Mouse (Mus musculus): ENCODE results near the gene Pfkfb3. TPM values are rescaled to one million over a fixed set of nuclear protein-coding genes. Genes with fewer than 3 reads are reported as not detected.
A peak's percentile ranks its signal among the peaks of the same experiment; 100 is the strongest.

Pfkfb3 gene
- polyA plus RNA-seq, 1 experiment from 2014 or later, result 14.5 TPM

- Histone ChIP-seq H3K4me3 (ENCODE audit: low read length) (no peak overlapping the region), H3K27me3 (replicated peaks; ENCODE audit: control insufficient read depth, insufficient read depth, low read length) (no peaks in the 10 kb centered on the region), H3K4me1 (ENCODE audit: control insufficient read depth, insufficient read depth, low read length) (peaks cover 27% of the 10 kb centered on the region), H3K36me3 (ENCODE audit: control insufficient read depth, insufficient read depth, low read length) (no peaks in the 10 kb centered on the region), H3K9ac (ENCODE audit: low read depth, low read length) (no peak overlapping the region), H3K4me2 (ENCODE audit: low read depth, low read length) (no peak overlapping the region), H3K27ac (ENCODE audit: low read length) (peak overlapping the region; percentile 43), H3K9me3 (ENCODE audit: control insufficient read depth, low read length) (no peaks in the 10 kb centered on the region)
- peak; percentile 90 for ATAC-seq
- WGBS, result 8% methylated on average over 3 of the region's 3 CpGs
These were observed 124.3 kb downstream of the Pfkfb3 start for GRCm38 (mm10) chr2:11429538-11429937.

DNA sequence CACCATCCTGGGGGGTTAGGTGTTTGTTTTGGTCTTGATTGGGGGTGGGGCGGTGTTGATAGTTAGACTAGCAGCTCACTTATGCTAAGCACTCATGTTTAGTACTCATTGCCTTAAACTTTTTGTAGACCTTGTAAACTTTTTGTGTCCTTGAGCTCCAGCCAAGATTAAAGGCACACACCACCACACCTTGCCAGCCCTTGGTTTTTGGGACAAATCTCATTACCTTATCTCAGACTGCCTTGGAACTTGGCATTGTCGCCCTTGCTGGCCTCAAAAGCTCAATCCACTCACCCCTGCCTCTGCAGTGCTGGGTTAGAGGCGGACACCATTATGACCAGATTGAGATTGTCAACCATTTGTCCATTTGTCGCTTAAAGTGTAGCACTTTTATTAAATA, 125.3 kb downstream of the Pfkfb3 start:
- H3K4me2 ChIP-seq (ENCODE audit: low read depth, low read length), result no peak overlapping the region
- no peak for ATAC-seq
- H3K36me3 ChIP-seq (ENCODE audit: control insufficient read depth, insufficient read depth, low read length), result no peaks in the 10 kb centered on the region
- no peak overlapping the region for H3K27ac ChIP-seq (ENCODE audit: low read length)
- H3K9me3 ChIP-seq (ENCODE audit: control insufficient read depth, low read length), result no peaks in the 10 kb centered on the region
- peaks cover 27% of the 10 kb centered on the region for H3K4me1 ChIP-seq (ENCODE audit: control insufficient read depth, insufficient read depth, low read length)
- H3K4me3 ChIP-seq (ENCODE audit: low read length), result no peak overlapping the region
- 90% methylated on average over 4 of the region's 4 CpGs for WGBS
- H3K27me3 ChIP-seq (replicated peaks; ENCODE audit: control insufficient read depth, insufficient read depth, low read length), result no peaks in the 10 kb centered on the region
- no peak overlapping the region for H3K9ac ChIP-seq (ENCODE audit: low read depth, low read length)

DNA sequence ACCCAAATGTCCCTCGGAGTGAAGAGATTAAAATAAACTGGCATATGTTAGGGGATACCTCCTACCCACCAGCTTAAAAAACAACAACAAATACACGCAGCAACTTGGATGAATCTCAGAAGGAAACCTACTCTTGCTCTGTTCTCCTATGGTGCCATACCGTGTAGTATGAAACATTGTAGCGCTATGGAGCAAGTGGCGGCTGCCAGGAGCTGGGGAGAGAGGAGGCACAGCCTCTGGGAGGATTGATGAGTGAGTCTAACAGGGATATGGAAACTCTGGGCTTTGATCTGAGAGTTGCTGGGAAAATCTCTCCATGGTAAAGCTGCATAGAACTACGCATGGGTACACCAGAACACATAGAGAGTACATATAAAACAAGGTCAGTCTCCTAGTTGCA, 126.3 kb downstream of the Pfkfb3 start:
- no peak for ATAC-seq
- Histone ChIP-seq H3K36me3 (ENCODE audit: control insufficient read depth, insufficient read depth, low read length) (no peaks in the 10 kb centered on the region), H3K27ac (ENCODE audit: low read length) (no peak overlapping the region), H3K4me3 (ENCODE audit: low read length) (no peak overlapping the region), H3K4me1 (ENCODE audit: control insufficient read depth, insufficient read depth, low read length) (peaks cover 27% of the 10 kb centered on the region), H3K4me2 (ENCODE audit: low read depth, low read length) (no peak overlapping the region), H3K9me3 (ENCODE audit: control insufficient read depth, low read length) (no peaks in the 10 kb centered on the region), H3K9ac (ENCODE audit: low read depth, low read length) (no peak overlapping the region), H3K27me3 (replicated peaks; ENCODE audit: control insufficient read depth, insufficient read depth, low read length) (no peaks in the 10 kb centered on the region)
- 79% methylated on average over 6 of the region's 6 CpGs for WGBS

DNA sequence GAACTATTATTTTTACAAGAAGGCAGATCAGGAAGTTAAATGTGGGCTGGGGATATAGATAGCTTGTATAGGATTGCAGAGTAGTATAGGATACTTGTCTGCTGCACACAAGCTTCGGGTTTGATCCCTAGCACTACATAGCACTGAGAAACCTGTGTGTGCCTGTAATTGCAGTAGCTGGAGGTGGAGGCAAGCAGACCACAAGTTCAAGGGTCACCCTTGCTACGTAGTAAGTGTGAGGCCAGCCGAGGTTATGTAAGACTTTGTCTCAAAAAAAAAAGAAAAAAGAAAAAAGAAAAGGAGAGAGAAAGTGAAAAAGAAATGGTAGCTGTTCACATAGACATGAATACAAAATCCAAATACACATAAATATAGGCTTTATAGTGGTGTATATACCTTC, 127.5 kb downstream of the Pfkfb3 start:
- no peak for ATAC-seq
- Histone ChIP-seq H3K36me3 (ENCODE audit: control insufficient read depth, insufficient read depth, low read length) (no peaks in the 10 kb centered on the region), H3K27ac (ENCODE audit: low read length) (peak overlapping the region; percentile 64), H3K4me3 (ENCODE audit: low read length) (no peak overlapping the region), H3K4me2 (ENCODE audit: low read depth, low read length) (no peak overlapping the region), H3K4me1 (ENCODE audit: control insufficient read depth, insufficient read depth, low read length) (peaks cover 22% of the 10 kb centered on the region), H3K9ac (ENCODE audit: low read depth, low read length) (no peak overlapping the region), H3K27me3 (replicated peaks; ENCODE audit: control insufficient read depth, insufficient read depth, low read length) (no peaks in the 10 kb centered on the region), H3K9me3 (ENCODE audit: control insufficient read depth, low read length) (no peaks in the 10 kb centered on the region)
- 22% methylated on average over 3 of the region's 3 CpGs for WGBS

- WGBS, result 4% methylated on average over 5 of the region's 5 CpGs
These were observed 128.3 kb downstream of the Pfkfb3 start for GRCm38 (mm10) chr2:11425421-11426131.

DNA sequence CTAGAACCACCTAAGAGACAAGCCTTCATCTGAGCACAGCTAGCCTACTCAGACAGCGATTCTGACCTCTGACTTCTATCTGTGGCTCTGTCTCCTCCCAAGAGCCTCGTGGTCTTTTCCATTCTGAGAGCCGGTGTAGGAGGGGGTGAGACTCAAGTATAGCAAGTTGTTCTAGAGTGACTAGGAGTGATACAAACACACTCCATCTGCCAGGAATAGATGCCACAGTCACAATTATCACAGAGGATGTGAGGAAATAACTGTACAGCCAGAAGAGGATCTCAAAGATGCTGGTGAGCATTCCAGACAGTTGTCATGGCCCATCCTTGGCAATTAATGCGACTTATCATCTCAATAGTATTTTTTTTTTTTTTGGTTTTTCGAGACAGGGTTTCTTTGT, 129.6 kb downstream of the Pfkfb3 start:
- Histone ChIP-seq H3K4me3 (ENCODE audit: low read length) (no peak overlapping the region), H3K4me1 (ENCODE audit: control insufficient read depth, insufficient read depth, low read length) (peaks cover 12% of the 10 kb centered on the region), H3K4me2 (ENCODE audit: low read depth, low read length) (no peak overlapping the region), H3K9me3 (ENCODE audit: control insufficient read depth, low read length) (no peaks in the 10 kb centered on the region), H3K27ac (ENCODE audit: low read length) (no peak overlapping the region), H3K27me3 (replicated peaks; ENCODE audit: control insufficient read depth, insufficient read depth, low read length) (no peaks in the 10 kb centered on the region), H3K36me3 (ENCODE audit: control insufficient read depth, insufficient read depth, low read length) (no peaks in the 10 kb centered on the region), H3K9ac (ENCODE audit: low read depth, low read length) (no peak overlapping the region)
- 86% methylated on average over 5 of the region's 5 CpGs for WGBS
- ATAC-seq, result no peak

More at GRCm38 (mm10) chr2:11425421-11426131, 128.3 kb downstream of the Pfkfb3 start:
- Histone ChIP-seq H3K36me3 (ENCODE audit: control insufficient read depth, insufficient read depth, low read length) (no peaks in the 10 kb centered on the region), H3K4me3 (ENCODE audit: low read length) (no peak overlapping the region), H3K9ac (ENCODE audit: low read depth, low read length) (no peak overlapping the region), H3K4me2 (ENCODE audit: low read depth, low read length) (no peak overlapping the region), H3K4me1 (ENCODE audit: control insufficient read depth, insufficient read depth, low read length) (peaks cover 22% of the 10 kb centered on the region), H3K27me3 (replicated peaks; ENCODE audit: control insufficient read depth, insufficient read depth, low read length) (no peaks in the 10 kb centered on the region), H3K27ac (ENCODE audit: low read length) (peak overlapping the region; percentile 64), H3K9me3 (ENCODE audit: control insufficient read depth, low read length) (no peaks in the 10 kb centered on the region)
- ATAC-seq, result peak; percentile 77

DNA sequence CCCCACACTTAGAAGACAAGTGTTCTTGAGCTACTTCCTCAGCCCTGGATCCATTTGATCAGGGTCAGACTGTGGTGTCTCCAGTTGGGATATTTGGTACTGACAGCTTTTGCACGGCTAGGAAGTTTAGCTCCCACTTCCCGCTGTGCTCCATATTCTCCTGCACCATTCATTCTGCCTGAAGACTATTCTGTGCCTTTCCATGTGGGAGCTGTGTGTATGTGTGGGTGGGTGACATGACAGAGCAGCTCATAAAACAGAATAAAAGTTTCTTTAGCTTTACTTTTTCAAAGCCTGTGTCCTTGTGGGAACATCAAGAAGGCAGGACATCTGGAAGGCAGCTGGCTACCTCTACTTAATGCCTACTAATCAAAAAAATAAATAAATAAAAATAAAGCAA, 130.5 kb downstream of the Pfkfb3 start:
- WGBS, result 68% methylated on average over 2 of the region's 2 CpGs

DNA sequence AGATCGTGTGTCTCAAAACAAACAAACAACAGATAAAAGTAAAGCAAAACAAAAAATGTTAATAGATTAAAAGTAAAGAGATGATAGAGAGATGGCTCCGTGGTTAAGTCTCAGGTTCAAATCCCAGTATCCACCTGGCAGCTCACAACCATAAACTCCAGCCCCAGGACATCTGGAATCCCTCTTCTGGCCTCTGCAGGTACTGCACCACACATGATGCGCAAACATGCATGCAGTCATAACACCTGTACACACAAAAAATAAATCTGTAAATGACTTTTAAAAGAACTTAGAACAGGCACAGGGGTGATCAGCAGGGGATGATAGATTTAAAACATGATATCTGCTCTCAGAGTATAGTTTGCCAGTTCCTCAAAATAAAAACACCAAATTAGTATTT, 131.5 kb downstream of the Pfkfb3 start:
- 90% methylated on average over 3 of the region's 3 CpGs for WGBS
- H3K9me3 ChIP-seq (ENCODE audit: control insufficient read depth, low read length), result no peaks in the 10 kb centered on the region

More for the DNA sequence above, 130.5 kb downstream of the Pfkfb3 start:
- Histone ChIP-seq H3K36me3 (ENCODE audit: control insufficient read depth, insufficient read depth, low read length) (no peaks in the 10 kb centered on the region), H3K27ac (ENCODE audit: low read length) (no peak overlapping the region), H3K4me3 (ENCODE audit: low read length) (no peak overlapping the region), H3K9me3 (ENCODE audit: control insufficient read depth, low read length) (no peaks in the 10 kb centered on the region), H3K27me3 (replicated peaks; ENCODE audit: control insufficient read depth, insufficient read depth, low read length) (no peaks in the 10 kb centered on the region), H3K4me2 (ENCODE audit: low read depth, low read length) (no peak overlapping the region), H3K9ac (ENCODE audit: low read depth, low read length) (no peak overlapping the region), H3K4me1 (ENCODE audit: control insufficient read depth, insufficient read depth, low read length) (peaks cover 10% of the 10 kb centered on the region)
- ATAC-seq, result no peak

More for the DNA sequence above, 131.5 kb downstream of the Pfkfb3 start:
- H3K4me3 ChIP-seq (ENCODE audit: low read length), result no peak overlapping the region
- no peaks in the 10 kb centered on the region for H3K36me3 ChIP-seq (ENCODE audit: control insufficient read depth, insufficient read depth, low read length)
- H3K9ac ChIP-seq (ENCODE audit: low read depth, low read length), result no peak overlapping the region
- no peak for ATAC-seq
- H3K27ac ChIP-seq (ENCODE audit: low read length), result no peak overlapping the region
- no peak overlapping the region for H3K4me2 ChIP-seq (ENCODE audit: low read depth, low read length)
- H3K4me1 ChIP-seq (ENCODE audit: control insufficient read depth, insufficient read depth, low read length), result peaks cover 10% of the 10 kb centered on the region
- H3K27me3 ChIP-seq (replicated peaks; ENCODE audit: control insufficient read depth, insufficient read depth, low read length), result no peaks in the 10 kb centered on the region

All from intestine, embryonic 16.5 days (tissue).